Mouse (Mus musculus): ENCODE measurements at regions not wholly inside any gene's neighbourhood (a gene's known extent, or its start where the extent isn't known, plus 50 kb on each side); places are given as distances from the start of the nearest gene placed in this dataset.

DNA sequence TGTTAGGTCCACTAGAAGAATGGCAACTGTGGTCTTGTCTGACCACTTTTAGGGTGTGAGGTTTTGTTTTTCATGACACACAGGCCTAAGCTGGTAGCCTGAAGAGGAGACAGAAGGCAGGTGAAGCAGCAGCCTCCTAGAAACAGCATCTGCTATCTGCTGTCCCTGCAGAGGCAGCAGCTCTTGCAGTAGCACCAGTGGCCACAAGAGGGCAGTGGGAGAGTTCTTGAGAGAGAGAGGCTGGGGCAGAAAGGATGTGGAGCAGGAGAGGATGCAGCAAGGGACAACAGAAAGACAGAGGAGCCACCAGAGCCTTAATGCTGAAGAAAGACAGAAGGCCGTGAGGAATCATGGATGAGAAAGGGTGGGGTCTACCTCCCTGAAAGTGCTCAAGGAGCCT lies 88.1 kb upstream of the Usp51 start:
- WGBS = 29% methylated on average over 1 of the region's 1 CpGs
- TF ChIP-seq POLR2A (IDR thresholded peaks at IDR 0.05; ENCODE audit: borderline replicate concordance, control insufficient read depth, low read depth, low read length) (no peak), CTCF (IDR thresholded peaks at IDR 0.05; ENCODE audit: control insufficient read depth, insufficient read depth, low read length) (peak; percentile 52)

GRCm38 (mm10) chrX:152926991-152927390 lies 79.3 kb upstream of the Usp51 start:
- Histone ChIP-seq H3K4me3 (replicated peaks; ENCODE audit: control insufficient read depth, low read depth, low read length) (no peak overlapping the region), H3K27ac (ENCODE audit: control insufficient read depth, insufficient read depth, low read depth, low read length, poor library complexity) (no peak overlapping the region), H3K4me1 (ENCODE audit: control insufficient read depth, insufficient read depth, low read length) (no peaks in the 10 kb centered on the region)
- TF ChIP-seq CTCF (IDR thresholded peaks at IDR 0.05; ENCODE audit: control insufficient read depth, insufficient read depth, low read length) (0 out of 2 replicates have a peak, but pooled peaks have one; percentile 15), POLR2A (IDR thresholded peaks at IDR 0.05; ENCODE audit: borderline replicate concordance, control insufficient read depth, low read depth, low read length) (no peak)
- whole genome bisulfite sequencing = 40% methylated on average over 3 of the region's 3 CpGs

More for the DNA sequence above, 88.1 kb upstream of the Usp51 start:
- H3K4me3 ChIP-seq (replicated peaks; ENCODE audit: control insufficient read depth, low read depth, low read length) = no peak overlapping the region
- H3K27ac ChIP-seq (ENCODE audit: control insufficient read depth, insufficient read depth, low read depth, low read length, poor library complexity) = no peak overlapping the region
- no peaks in the 10 kb centered on the region for H3K4me1 ChIP-seq (ENCODE audit: control insufficient read depth, insufficient read depth, low read length)

GRCm38 (mm10) chrX:152946201-152946600 lies 60.1 kb upstream of the Usp51 start:
- no peak for TF ChIP-seq POLR2A (IDR thresholded peaks at IDR 0.05; ENCODE audit: borderline replicate concordance, control insufficient read depth, low read depth, low read length)
- no peak for TF ChIP-seq CTCF (IDR thresholded peaks at IDR 0.05; ENCODE audit: control insufficient read depth, insufficient read depth, low read length)
- Histone ChIP-seq H3K4me1 (ENCODE audit: control insufficient read depth, insufficient read depth, low read length) (no peaks in the 10 kb centered on the region), H3K27ac (ENCODE audit: control insufficient read depth, insufficient read depth, low read depth, low read length, poor library complexity) (no peak overlapping the region), H3K4me3 (replicated peaks; ENCODE audit: control insufficient read depth, low read depth, low read length) (no peak overlapping the region)
- 64% methylated on average over 3 of the region's 3 CpGs for WGBS
